Mouse (Mus musculus) liver, embryonic 12.5 days (tissue): Measurements from ENCODE around the gene Togaram2. TPM values are rescaled to one million over a fixed set of nuclear protein-coding genes. Genes with fewer than 3 reads are reported as not detected.
"Not testable (repeated sequence)": the region's sequence is repeated elsewhere in the genome, so short reads cannot be mapped to it uniquely, and the experiment has no call there.

Experiments
- ATAC-seq: fragments of 200-750 bp; cut with Nextera tagmentation; 2 replicates; pipeline ENCODE4 v1.8.0; 2017; ENCODE audit warnings: moderate number of reproducible peaks, mild to moderate bottlenecking, moderate library complexity
- H3K27ac ChIP-seq: fragments of 300-500 bp; sonication (generic); 2 replicates; pipeline ENCODE4 v1.5.1; 2016; ENCODE audit warnings: mild to moderate bottlenecking
- H3K27me3 ChIP-seq: fragments of 300-500 bp; sonication (generic); replicated peaks from 2 replicates; pipeline ENCODE4 v1.6.1; 2016; ENCODE audit warnings: mild to moderate bottlenecking, moderate library complexity
- H3K36me3 ChIP-seq: fragments of 300-500 bp; sonication (generic); 2 replicates; pipeline ENCODE4 v1.6.1; 2016; ENCODE audit warnings: mild to moderate bottlenecking, moderate library complexity
- H3K4me1 ChIP-seq: fragments of 300-500 bp; sonication (generic); 2 replicates; pipeline ENCODE4 v1.6.1; 2016
- H3K4me2 ChIP-seq: fragments of 300-500 bp; sonication (generic); 2 replicates; pipeline ENCODE4 v1.6.1; 2016; ENCODE audit warnings: mild to moderate bottlenecking, moderate library complexity
- H3K4me3 ChIP-seq: fragments of 300-500 bp; sonication (generic); 2 replicates; pipeline ENCODE4 v1.5.1; 2016; ENCODE audit warnings: mild to moderate bottlenecking, moderate library complexity
- H3K9ac ChIP-seq: fragments of 300-500 bp; sonication (generic); 2 replicates; pipeline ENCODE4 v1.6.1; 2016; ENCODE audit warnings: mild to moderate bottlenecking, moderate library complexity
- H3K9me3 ChIP-seq: fragments of 300-500 bp; sonication (generic); replicated peaks from 2 replicates; pipeline ENCODE4 v1.6.1; 2016; ENCODE audit warnings: mild to moderate bottlenecking, moderate library complexity
- WGBS: fragments of 180-500 bp; shearing (Covaris S2); methylation state at CpG from one replicate; pipeline ENCODE4 v1.1.7; 2016; ENCODE audit not compliant: insufficient replicate concordance; 5-methylcytosine and 5-hydroxymethylcytosine counted together
- polyA plus RNA-seq: library from polyadenylated mRNA; unstranded; fragments of >200 nt; fragmentation: Nextera tagmentation; extraction: Ambion mirVana; gene quantifications from 2 replicates; pipeline ENCODE4 v1.2.1, GENCODE M21; 2016

The Togaram2 gene
- polyA plus RNA-seq, 1 experiment from 2014 or later: 0.07 TPM

- H3K27ac ChIP-seq: no peak overlapping the region
- 0 out of 2 replicates have a peak, but pooled peaks cover 4% of the 10 kb centered on the region for H3K4me1 ChIP-seq
- no peak overlapping the region for H3K4me2 ChIP-seq
- H3K4me3 ChIP-seq: no peak overlapping the region
- ATAC-seq: no peak
- H3K9ac ChIP-seq: no peak overlapping the region
- WGBS: 72% methylated on average over 9 of the region's 9 CpGs
- H3K27me3 ChIP-seq: no peaks in the 10 kb centered on the region
- no peaks in the 10 kb centered on the region for H3K9me3 ChIP-seq
- H3K36me3 ChIP-seq: no peaks in the 10 kb centered on the region
These were observed 73.1 kb downstream of the Togaram2 start for GRCm38 (mm10) chr17:71746114-71746513.

GRCm38 (mm10) chr17:71747561-71747960, 74.5 kb downstream of the Togaram2 start:
- ATAC-seq: no peak
- Histone ChIP-seq H3K4me2 (no peak overlapping the region), H3K27ac (no peak overlapping the region), H3K9ac (no peak overlapping the region), H3K4me1 (0 out of 2 replicates have a peak, but pooled peaks cover 4% of the 10 kb centered on the region), H3K9me3 (no peaks in the 10 kb centered on the region), H3K36me3 (no peaks in the 10 kb centered on the region), H3K27me3 (no peaks in the 10 kb centered on the region), H3K4me3 (no peak overlapping the region)
- 75% methylated on average over 8 of the region's 8 CpGs for WGBS

GRCm38 (mm10) chr17:71749616-71750168, 76.6 kb downstream of the Togaram2 start:
- ATAC-seq: 0 out of 2 replicates have a peak, but pooled peaks have one; percentile 30
- Histone ChIP-seq H3K9me3 (no peaks in the 10 kb centered on the region), H3K4me3 (no peak overlapping the region), H3K27ac (no peak overlapping the region), H3K9ac (no peak overlapping the region), H3K36me3 (no peaks in the 10 kb centered on the region), H3K4me1 (0 out of 2 replicates have a peak, but pooled peaks cover 4% of the 10 kb centered on the region), H3K4me2 (no peak overlapping the region), H3K27me3 (no peaks in the 10 kb centered on the region)
- 60% methylated on average over 9 of the region's 9 CpGs for WGBS

GRCm38 (mm10) chr17:71752831-71753230, 79.8 kb downstream of the Togaram2 start, which contains the start of gene Pcare:
Pcare (minus strand) TSS chr17:71752894.
- Histone ChIP-seq H3K9me3 (no peaks in the 10 kb centered on the region), H3K27ac (no peak within 1 kb of the TSS), H3K27me3 (no peaks in the 10 kb centered on the region), H3K9ac (no peak within 1 kb of the TSS), H3K4me1 (0 out of 2 replicates have a peak, but pooled peaks cover 4% of the 10 kb centered on the region), H3K36me3 (no peaks in the 10 kb centered on the region), H3K4me2 (no peak within 1 kb of the TSS), H3K4me3 (no peak within 1 kb of the TSS)
- 73% methylated on average over 10 of the region's 10 CpGs for WGBS
- no peak for ATAC-seq

GRCm38 (mm10) chr17:71760536-71760935, 87.5 kb downstream of the Togaram2 start:
- no peaks in the 10 kb centered on the region for H3K27me3 ChIP-seq
- H3K4me3 ChIP-seq: no peak overlapping the region
- H3K9ac ChIP-seq: no peak overlapping the region
- ATAC-seq: no peak
- 73% methylated on average over 7 of the region's 7 CpGs for WGBS
- no peaks in the 10 kb centered on the region for H3K36me3 ChIP-seq
- H3K27ac ChIP-seq: no peak overlapping the region
- no peaks in the 10 kb centered on the region for H3K9me3 ChIP-seq
- H3K4me1 ChIP-seq: no peaks in the 10 kb centered on the region
- no peak overlapping the region for H3K4me2 ChIP-seq

- ATAC-seq, H3K9ac ChIP-seq, H3K36me3 ChIP-seq, H3K9me3 ChIP-seq, H3K4me2 ChIP-seq, H3K4me3 ChIP-seq, H3K27me3 ChIP-seq, H3K27ac ChIP-seq, H3K4me1 ChIP-seq: not testable (repeated sequence)
- WGBS: 36% methylated on average over 1 of the region's 1 CpGs
These were observed 95.1 kb downstream of the Togaram2 start, which contains the start of gene Clip4 for GRCm38 (mm10) chr17:71768173-71768572. Clip4 (plus strand) TSS chr17:71768473.

GRCm38 (mm10) chr17:71769564-71769963, 96.5 kb downstream of the Togaram2 start:
- no peak for ATAC-seq
- H3K27me3 ChIP-seq: no peaks in the 10 kb centered on the region
- WGBS: 47% methylated on average over 6 of the region's 6 CpGs
- no peak overlapping the region for H3K9ac ChIP-seq
- no peak overlapping the region for H3K4me2 ChIP-seq
- no peak overlapping the region for H3K4me3 ChIP-seq
- H3K27ac ChIP-seq: no peak overlapping the region
- H3K36me3 ChIP-seq: no peaks in the 10 kb centered on the region
- no peaks in the 10 kb centered on the region for H3K9me3 ChIP-seq
- H3K4me1 ChIP-seq: no peaks in the 10 kb centered on the region

- 68% methylated on average over 3 of the region's 3 CpGs for WGBS
- no peak for ATAC-seq
- no peak overlapping the region for H3K27ac ChIP-seq
These were observed 97.6 kb downstream of the Togaram2 start for GRCm38 (mm10) chr17:71770696-71771095.

GRCm38 (mm10) chr17:71774173-71774572, 101.1 kb downstream of the Togaram2 start:
- no peak overlapping the region for H3K4me2 ChIP-seq
- H3K27me3 ChIP-seq: no peaks in the 10 kb centered on the region
- ATAC-seq: no peak
- no peaks in the 10 kb centered on the region for H3K36me3 ChIP-seq
- no peak overlapping the region for H3K27ac ChIP-seq
- no peaks in the 10 kb centered on the region for H3K4me1 ChIP-seq
- H3K9me3 ChIP-seq: peaks cover 12% of the 10 kb centered on the region; the same call in 1 of the 2 replicates
- no peak overlapping the region for H3K9ac ChIP-seq
- H3K4me3 ChIP-seq: no peak overlapping the region
- 55% methylated on average over 4 of the region's 4 CpGs for WGBS

More at GRCm38 (mm10) chr17:71770696-71771095, 97.6 kb downstream of the Togaram2 start:
- Histone ChIP-seq H3K27me3 (no peaks in the 10 kb centered on the region), H3K4me3 (no peak overlapping the region), H3K36me3 (no peaks in the 10 kb centered on the region), H3K9me3 (no peaks in the 10 kb centered on the region), H3K9ac (no peak overlapping the region), H3K4me2 (no peak overlapping the region), H3K4me1 (no peaks in the 10 kb centered on the region)

GRCm38 (mm10) chr17:71775279-71775678, 102.2 kb downstream of the Togaram2 start:
- H3K27ac ChIP-seq: no peak overlapping the region
- no peaks in the 10 kb centered on the region for H3K4me1 ChIP-seq
- H3K4me3 ChIP-seq: no peak overlapping the region
- WGBS: 64% methylated on average over 4 of the region's 4 CpGs
- peaks cover 12% of the 10 kb centered on the region; the same call in 1 of the 2 replicates for H3K9me3 ChIP-seq
- H3K9ac ChIP-seq: no peak overlapping the region
- no peaks in the 10 kb centered on the region for H3K36me3 ChIP-seq
- no peak overlapping the region for H3K4me2 ChIP-seq
- ATAC-seq: no peak
- 0 out of 2 replicates have a peak, but pooled peaks cover under 1% of the 10 kb centered on the region for H3K27me3 ChIP-seq

GRCm38 (mm10) chr17:71778696-71779095, 105.6 kb downstream of the Togaram2 start:
- 49% methylated on average over 3 of the region's 3 CpGs for WGBS
- H3K4me3 ChIP-seq: no peak overlapping the region
- H3K36me3 ChIP-seq: no peaks in the 10 kb centered on the region
- no peak overlapping the region for H3K9ac ChIP-seq
- no peak overlapping the region for H3K27ac ChIP-seq
- peaks cover 35% of the 10 kb centered on the region for H3K27me3 ChIP-seq
- no peak for ATAC-seq
- H3K4me2 ChIP-seq: no peak overlapping the region
- no peaks in the 10 kb centered on the region for H3K4me1 ChIP-seq
- H3K9me3 ChIP-seq: peaks cover 12% of the 10 kb centered on the region; the same call in 1 of the 2 replicates
